Mouse (Mus musculus) thymus, postnatal 25 days (tissue): Measurements from ENCODE around the gene Grrp1.
A peak's percentile ranks its signal among the peaks of the same experiment; 100 is the strongest.
"Not testable (repeated sequence)": the region's sequence is repeated elsewhere in the genome, so short reads cannot be mapped to it uniquely, and the experiment has no call there.

Source experiments
- DNase-seq: peaks from one replicate; pipeline ENCODE4 v3.0.0; 2022

Gene Grrp1

DNA sequence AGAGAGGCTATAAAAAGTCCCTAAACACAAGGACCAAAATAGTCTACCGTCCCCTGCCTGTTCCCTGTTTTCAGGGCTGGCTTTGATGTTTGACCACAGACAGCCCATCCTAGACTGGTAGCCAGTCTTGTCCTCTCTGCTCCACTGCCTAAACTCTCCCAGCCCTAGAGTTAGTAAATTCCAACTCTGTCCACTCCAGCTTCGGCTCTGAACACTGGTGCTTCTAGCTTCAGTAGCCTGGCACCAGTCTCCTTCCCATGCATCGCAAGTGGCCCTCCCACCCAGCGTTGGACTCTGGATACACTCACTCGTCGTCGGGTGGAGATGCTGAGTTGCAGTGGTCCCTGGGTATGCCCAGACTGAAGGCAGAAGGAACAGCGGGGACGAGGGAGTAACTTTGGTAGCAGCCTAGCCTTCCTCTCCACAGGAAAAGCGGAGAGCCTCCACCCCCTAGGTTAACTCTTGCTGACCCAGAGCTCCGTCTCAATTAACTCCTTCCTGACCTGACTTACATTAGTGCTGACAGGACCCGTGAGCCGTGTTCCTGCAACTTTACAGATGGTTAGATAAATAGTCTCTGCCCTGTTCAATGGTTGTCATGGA, at the start of gene Grrp1:
Gene Grrp1 (minus strand): TSS at position 385 of the 603 bp plus-strand sequence.
- no peak for DNase-seq

DNA sequence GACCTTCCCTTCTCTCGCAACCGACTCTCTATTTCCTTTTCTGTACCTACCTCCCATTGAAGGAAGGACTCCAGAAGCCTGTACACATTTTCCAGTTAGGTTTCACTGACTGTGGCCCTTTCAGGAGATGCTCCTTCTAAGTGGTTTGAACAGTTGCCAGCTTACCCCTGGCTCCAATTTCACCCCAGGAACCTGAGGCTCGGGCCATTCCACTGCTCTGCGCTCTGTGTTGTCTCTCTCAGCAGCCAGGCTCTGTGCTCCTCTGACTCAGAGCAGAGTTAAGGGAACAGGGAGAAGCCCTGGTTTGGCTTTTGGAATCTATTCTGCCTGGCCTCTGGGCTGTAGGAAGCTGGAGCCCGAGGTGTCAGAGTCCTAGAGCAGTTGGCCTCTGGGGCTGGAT, 48.2 kb upstream of the Grrp1 start:
- no peak for DNase-seq

GRCm38 (mm10) chr4:134300316-134300715, 46.4 kb upstream of the Grrp1 start:
- DNase-seq: no peak

GRCm38 (mm10) chr4:134299498-134299810, 45.5 kb upstream of the Grrp1 start:
- no peak for DNase-seq

DNA sequence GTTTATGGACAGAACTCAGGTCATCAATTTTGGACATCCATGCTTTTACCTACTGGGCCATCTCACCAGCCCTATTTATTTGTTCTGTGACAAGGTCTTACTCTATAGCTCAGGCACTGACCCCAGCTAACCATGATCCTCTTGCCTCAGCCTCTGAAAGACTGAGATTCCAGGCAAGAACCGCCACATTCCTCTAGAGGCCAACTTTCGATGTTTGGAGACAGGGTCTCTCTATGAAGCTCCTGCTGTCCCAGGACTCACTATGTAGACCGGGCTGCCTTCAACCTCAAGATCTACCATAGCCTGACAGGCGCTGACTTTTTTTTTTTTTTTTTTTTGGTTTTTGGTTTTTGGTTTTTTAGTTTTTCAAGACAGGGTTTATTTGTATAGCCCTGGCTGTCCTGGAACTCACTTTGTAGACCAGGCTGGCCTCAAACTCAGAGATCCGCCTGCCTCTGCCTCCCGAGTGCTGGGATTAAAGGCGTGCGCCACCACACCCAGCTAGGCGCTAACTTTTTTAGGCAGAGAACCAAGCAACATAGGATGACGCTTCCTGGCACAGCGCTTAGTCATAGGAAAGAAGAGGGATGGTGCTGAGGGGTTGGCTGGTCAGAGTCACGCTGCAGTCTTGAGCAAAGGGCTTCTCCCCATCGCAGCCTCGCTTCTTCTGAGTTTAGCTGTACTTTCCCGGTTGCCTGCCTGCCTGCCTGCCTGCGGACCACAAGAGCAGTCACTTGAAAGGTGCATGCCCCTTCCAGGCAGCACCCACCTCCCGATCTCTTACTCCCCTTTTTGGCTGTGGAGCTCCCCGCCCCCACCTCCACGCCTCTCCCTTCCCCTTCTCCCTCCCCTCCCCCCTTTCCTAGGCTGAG, 45.0 kb upstream of the Grrp1 start:
- DNase-seq: no peak

DNA sequence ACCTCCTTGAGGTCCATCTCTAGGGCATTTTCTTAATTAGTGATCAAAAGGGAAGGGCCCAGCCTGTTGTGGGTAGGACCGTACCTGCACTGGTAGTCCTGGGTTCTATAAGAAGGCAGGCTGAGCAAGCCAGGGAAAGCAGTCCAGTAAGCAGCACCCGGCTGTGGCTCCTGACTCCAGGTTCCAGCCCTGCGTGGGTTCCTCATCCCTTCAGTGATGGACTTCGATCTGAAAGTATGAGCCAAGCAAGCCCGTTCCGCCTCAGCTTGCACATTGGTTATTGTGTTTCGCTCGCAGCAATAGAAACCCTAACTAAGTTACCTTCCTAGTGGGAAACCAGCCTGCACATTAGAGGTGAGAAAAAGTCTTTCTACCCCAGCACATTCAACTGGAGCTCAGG, 43.5 kb upstream of the Grrp1 start:
- no peak for DNase-seq

- no peak for DNase-seq
Observed at GRCm38 (mm10) chr4:134296523-134296922, 42.6 kb upstream of the Grrp1 start.

GRCm38 (mm10) chr4:134296096-134296495, 42.2 kb upstream of the Grrp1 start:
- DNase-seq: not testable (repeated sequence)

DNA sequence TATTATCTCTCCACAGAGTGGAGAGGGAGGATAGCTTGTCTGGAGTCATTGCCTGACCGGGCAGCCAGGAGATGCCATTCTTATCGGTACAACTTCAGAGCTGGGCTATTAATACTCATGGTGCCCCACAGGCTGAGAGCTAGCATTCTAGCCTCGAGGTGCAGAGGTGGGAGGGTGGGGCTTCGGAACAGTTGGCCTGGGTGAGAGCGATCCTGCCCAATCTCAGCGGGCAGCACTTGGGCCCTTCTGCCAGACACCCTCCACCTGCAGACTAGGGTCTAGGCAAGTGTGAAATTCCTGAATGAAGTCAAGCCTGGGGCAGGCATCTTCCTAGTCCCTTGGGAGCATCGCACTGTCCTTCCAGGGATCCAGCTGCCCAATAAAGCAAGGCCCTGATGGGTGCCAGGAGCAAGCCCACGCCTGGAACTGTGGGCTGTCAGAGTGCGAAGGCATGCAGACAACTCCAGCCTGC, 39.8 kb upstream of the Grrp1 start:
- DNase-seq: no peak

DNA sequence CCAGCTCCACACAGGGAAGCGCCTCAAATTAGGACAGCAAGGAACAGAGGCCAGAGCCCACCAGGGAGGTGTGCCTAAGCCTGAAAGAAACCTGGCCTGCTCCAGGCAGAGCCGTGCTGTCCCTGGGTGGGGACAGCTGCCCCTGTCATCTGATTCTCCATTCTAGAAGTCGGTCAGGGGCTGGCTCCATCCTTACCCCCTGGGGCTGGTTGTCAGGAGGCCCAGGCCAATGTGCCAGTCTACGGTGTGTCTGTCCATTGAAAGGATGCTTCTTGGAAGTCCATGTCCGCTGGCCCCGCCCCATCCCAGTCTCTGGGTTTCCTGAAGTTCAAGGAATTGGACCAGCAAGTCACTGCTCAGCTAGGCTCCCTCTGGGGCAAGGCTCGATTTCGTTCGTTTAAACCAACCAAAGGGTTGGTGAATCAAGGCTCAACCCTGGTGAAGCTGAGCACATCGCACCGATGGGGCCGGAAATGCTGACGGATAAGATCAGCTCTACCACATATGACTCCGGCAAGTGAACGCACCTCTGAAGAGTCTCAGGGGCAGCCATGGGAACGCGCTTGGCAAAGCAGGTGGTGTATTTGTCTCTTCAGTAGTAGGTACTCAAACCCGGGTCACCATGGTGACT, 39.3 kb upstream of the Grrp1 start:
- DNase-seq: no peak

- peak; percentile 84 for DNase-seq
Observed at GRCm38 (mm10) chr4:134292067-134292466, 38.2 kb upstream of the Grrp1 start.

DNA sequence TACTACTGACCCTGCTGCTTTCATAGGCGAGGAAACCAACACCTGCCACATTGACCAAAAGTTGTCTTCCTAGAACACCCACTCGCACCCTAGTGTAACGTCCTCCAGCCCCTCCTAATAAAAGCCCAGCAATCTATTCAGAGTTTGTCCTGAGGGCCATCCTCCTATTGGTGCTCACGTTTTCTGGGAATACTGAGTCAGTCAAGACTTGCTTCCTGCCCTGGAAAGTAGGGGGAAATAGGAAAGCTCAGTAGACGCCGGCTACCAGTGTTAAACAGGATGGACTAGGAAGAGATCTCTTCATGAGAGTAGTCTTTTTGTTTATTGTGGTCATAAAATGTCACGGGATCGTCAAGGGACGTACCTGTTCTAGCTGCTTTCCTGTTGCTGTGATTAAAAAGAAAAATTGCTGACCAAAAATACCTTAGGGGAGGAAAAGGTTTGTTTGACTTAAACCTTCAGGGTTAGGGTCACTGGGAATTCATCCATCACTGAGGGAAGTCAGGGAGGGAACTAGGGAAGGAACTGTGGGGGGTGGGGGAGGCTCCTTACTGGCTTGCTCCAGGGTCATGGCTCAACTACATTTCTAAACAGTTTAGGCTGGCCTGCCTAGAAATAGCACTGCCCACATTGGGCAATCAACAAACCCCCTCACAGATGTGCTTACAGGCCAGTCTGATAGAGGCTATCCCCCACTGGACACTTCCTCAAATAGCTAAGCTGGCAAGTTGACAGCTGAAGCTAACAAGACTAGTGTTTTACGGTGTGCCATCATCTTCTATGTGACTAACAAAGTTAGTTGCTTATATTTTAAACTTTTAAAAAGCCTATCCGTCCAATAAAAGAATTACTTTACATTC, 34.7 kb upstream of the Grrp1 start:
- DNase-seq: no peak

DNA sequence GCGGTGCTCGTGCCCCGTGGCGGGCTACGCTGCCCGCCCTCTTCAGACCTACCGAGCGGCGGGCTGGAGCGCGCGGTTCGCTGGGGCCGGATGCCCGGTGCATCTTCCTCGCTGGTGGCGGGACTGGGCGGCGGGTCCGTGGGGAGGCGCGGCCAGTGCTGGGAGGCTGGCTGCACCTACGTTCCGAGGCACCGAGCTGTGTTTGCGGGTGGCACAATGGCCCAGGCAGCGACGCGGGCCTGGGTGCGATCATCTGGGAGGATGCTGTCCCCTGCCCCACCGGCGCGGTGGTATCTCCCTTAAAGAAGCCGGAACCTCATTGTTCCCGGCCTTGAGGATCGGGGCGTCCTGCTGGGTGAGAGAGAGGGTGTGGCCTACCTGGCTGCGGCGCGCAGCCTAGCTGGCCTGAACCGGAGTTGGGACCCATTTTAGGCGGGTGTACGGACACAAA, 33.7 kb upstream of the Grrp1 start, which contains the start of gene Pdik1l:
Gene Pdik1l (minus strand): TSS at position 321 of the 451 bp plus-strand sequence.
- DNase-seq: peak; percentile 86

GRCm38 (mm10) chr4:134287168-134287564, 33.3 kb upstream of the Grrp1 start:
- peak; percentile 98 for DNase-seq

DNA sequence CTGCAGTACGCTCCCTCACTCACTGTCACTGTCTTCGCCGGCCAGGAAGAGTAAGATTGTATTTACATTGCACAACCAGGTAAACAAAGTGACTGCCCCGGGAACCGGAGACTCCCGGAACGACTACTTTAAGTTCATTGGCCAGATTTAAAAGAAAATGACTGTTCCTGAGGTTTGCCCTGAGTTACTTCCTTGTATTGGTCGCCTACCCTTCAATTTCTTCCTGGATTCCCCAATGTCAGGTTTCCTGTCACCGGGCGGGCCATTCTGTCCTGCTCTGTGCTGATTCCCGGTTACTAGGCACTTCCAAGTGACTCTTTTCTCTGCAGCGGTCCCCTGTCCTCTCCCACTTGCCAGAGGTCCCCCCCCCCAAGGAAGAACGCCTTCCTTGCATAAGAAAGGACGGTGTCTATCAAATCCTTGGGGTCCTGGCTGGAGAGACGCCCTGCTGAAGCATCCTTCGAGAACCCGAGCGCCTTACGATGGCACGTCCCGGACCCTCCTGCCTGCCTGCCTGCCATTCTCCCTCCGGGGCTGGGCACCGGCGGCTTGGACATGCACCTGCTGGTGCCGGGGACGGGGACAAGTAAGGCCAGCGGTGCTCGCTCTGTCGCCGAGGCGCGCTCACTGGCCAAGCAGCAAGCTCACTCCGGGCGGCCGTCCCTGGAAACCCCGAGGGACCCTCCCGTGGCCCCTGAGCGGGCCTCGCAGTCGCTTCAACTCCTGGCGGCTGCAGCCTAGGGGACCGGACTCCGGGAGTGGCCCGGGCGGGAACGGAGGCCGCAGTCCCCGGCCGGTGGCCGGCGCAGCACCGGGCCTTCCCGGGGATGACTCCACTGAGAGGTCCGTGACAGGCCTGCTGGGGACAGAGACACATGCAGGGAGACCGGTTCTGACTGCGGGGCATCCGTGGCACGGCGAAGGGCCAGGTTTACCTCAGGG, 32.6 kb upstream of the Grrp1 start:
- DNase-seq: no peak

GRCm38 (mm10) chr4:134284942-134285341, 31.0 kb upstream of the Grrp1 start:
- no peak for DNase-seq

DNA sequence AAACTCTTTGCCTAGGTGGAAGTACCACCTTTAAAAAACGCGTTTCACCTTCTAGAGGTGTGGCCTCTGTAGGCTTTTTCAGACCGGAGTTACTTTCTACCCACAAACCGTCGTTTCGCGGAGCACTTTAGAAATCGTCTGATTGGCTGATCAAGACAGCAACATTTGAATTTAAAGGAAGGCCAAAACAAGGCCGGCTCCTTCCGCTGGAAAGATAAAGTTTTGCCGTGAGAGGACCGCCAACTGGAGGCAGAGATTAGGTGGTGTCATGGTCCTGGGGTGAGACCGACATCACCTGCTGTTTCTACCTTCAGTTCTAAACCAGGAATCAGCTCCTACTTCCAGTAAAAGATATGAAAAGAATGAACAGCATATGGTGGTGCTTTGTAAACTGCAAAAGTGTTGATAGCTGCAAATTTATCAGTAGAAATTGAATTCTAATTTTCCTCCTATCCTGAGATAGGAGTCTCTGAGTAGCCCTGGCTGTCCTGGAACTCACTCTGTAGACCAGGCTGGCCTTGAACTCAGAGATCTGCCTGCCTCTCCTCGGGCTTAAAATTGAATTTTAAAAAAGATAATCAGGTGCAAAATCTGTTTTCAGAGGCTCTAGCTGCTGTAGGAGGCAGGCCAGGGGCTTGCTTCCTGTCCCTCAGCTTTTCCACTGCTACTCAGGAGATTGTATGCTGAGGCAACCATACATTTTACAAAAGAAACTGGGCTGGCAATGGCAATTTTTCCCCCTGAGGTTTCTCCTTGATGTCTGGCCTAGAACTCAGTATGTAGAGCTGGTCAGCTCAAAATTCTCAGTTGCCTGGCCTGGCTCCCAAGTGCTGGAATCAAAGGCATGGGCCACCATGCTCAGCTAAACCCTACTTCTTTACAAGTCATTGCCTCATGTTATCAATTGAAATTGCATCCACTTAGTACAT, 19.8 kb upstream of the Grrp1 start:
- DNase-seq: peak; percentile 72

DNA sequence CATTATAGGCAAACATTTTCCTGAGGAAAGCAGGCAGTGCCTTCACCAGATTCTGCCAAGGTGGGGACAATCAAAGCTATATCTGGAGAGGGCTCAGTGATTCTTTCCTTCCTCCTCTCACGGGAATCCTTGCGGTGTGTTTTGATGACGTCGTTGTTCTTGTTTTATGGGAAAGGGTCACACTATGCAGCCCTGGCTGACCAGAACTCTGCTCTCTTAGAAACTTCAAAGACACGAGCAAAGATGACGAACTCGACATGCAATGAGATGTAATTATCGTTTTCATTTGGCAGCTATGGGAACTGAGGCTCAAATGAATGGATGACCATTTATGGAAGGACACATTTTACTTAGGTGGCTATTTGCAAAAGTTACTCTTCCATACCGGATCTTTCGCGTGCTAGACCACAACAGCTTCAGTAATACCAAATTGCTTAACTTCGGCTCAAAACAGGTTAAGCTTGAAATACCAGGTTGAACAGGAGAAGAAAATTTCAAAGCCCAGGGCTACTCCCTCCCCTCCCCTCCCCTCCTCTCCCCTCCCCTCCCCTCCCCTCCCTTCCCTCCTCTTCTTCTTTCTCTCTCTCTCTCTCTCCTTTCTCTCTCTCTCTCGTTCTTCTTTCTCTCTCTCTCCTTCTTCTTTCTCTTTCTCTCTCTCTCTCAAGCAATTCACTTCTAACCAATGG, 19.0 kb upstream of the Grrp1 start:
- DNase-seq: peak; percentile 21

DNA sequence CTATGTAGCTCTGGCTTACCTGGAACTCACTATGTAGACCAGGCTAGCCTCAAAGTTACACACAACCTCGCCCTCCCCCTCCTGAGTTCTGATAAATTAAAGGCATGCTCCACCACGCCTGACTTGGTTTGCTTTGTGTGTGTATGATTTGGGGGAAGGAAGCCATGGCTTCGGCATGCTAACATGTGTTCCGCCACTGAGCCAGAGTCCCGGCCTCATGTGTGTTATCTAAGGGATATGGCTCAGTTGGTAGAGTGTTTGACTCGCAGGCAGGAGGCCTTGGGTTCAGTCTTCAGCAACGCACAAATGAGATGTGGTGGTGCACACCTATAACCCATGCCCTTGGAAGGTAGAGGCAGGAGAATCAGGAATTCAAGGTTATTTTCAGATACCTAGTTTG, 18.1 kb upstream of the Grrp1 start:
- DNase-seq: no peak

DNA sequence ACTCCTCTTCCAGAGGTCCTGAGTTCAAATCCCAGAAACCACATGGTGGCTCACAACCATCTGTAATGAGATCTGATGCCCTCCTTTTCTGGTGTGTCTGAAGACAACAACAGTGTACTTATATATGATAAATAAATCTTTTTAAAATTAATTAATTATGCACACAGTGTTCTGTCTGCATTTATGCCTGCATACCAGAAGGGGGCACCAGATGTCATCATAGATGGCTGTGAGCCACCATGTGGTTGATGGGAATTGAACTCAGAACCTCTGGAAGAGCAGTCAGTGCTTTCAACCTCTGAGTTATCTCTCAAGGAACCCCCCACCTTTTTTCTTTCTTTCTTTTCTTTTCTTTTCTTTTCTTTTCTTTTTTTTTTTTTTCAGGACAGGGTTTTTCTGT, 15.7 kb upstream of the Grrp1 start:
- not testable (repeated sequence) for DNase-seq
